Mouse (Mus musculus): ENCODE measurements around the gene Rxrb. TPM values are rescaled to one million over a fixed set of nuclear protein-coding genes. Genes with fewer than 3 reads are reported as not detected.
A peak's percentile ranks its signal among the peaks of the same experiment; 100 is the strongest.

Gene Rxrb
- polyA plus RNA-seq, 1 experiment from 2014 or later = 61.1 TPM

DNA sequence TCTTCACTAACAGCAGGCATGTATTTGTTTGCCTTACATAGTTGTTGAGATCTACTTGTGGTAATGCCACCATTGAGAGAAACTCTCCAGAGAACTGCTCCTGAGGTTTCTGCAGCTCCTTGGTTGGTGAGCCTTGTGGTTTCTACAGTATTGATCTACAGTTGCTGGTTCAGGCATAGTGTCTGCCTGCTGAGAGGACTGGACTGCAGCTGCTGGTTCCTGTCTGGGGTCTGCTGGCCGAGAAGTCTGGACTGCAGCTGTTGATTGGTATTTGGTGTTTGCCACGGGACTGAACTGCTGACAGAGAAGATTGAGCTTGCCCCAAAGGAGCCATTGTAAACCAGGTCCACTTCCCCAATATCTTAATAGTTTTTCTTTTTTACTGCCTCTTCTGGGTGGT lies 25.0 kb upstream of the Rxrb start:
- Histone ChIP-seq H3K27ac (replicated peaks) (no peak overlapping the region), H3K4me3 (no peak overlapping the region)
- 45% methylated on average over 2 of the region's 2 CpGs for WGBS

DNA sequence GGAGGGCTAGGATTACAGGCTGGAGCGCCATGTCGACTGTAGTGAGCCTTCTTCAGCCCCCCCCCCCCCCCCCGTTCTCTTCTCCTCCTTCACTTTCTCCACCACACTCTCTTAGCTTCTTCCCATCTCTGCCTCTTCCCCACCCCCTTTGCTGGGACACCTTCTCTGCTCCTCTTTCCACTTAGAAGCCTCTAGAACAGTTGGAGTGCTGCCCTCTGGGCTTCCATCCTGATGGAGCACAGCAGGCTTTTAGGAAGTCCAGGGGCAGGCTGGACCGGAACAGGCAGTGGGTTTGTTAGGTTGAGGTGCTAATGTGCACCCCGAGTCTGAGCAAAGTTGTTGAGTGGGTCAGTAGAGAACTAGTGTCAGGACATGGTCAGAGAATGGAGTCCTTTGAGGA lies 21.5 kb upstream of the Rxrb start:
- WGBS = 82% methylated on average over 5 of the region's 5 CpGs
- Histone ChIP-seq H3K9ac (no peak overlapping the region), H3K36me3 (no peaks in the 10 kb centered on the region), H3K27ac (replicated peaks) (no peak overlapping the region), H3K4me2 (no peak overlapping the region), H3K27me3 (no peaks in the 10 kb centered on the region), H3K9me3 (no peaks in the 10 kb centered on the region), H3K4me3 (no peak overlapping the region), H3K4me1 (replicated peaks) (no peaks in the 10 kb centered on the region)
- no peak for ATAC-seq (ENCODE audit: low FRiP score, low read depth)

More for the DNA sequence above, 25.0 kb upstream of the Rxrb start:
- Histone ChIP-seq H3K9ac (no peak overlapping the region), H3K4me1 (replicated peaks) (no peaks in the 10 kb centered on the region), H3K36me3 (no peaks in the 10 kb centered on the region), H3K9me3 (no peaks in the 10 kb centered on the region), H3K27me3 (peaks cover 6% of the 10 kb centered on the region; the same call in 1 of the 2 replicates), H3K4me2 (no peak overlapping the region)
- ATAC-seq (ENCODE audit: low FRiP score, low read depth) = no peak

DNA sequence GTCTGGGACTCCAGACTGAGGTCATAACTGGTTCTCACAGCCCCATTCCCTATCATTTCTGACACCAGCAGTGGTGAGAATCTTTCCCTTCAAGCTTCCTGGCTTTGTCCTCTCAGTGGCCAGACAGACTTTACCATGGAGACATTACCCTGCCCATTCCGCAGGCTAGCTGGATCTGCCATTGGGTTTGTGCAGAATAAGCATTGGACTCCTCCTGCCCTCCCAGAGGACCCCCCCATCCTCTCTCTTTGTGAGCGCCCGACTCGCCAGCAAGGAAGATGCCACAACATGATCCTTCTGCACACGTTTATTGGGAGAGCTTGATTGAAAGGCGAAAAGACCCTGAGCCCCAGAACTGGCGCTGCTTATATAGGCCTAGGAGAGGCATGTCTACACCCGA lies 18.2 kb upstream of the Rxrb start:
- Histone ChIP-seq H3K4me1 (replicated peaks) (no peaks in the 10 kb centered on the region), H3K9me3 (no peaks in the 10 kb centered on the region), H3K9ac (no peak overlapping the region), H3K4me3 (no peak overlapping the region), H3K27me3 (no peaks in the 10 kb centered on the region), H3K27ac (replicated peaks) (no peak overlapping the region), H3K36me3 (no peaks in the 10 kb centered on the region), H3K4me2 (no peak overlapping the region)
- ATAC-seq (ENCODE audit: low FRiP score, low read depth) = no peak
- 93% methylated on average over 8 of the region's 8 CpGs for WGBS

DNA sequence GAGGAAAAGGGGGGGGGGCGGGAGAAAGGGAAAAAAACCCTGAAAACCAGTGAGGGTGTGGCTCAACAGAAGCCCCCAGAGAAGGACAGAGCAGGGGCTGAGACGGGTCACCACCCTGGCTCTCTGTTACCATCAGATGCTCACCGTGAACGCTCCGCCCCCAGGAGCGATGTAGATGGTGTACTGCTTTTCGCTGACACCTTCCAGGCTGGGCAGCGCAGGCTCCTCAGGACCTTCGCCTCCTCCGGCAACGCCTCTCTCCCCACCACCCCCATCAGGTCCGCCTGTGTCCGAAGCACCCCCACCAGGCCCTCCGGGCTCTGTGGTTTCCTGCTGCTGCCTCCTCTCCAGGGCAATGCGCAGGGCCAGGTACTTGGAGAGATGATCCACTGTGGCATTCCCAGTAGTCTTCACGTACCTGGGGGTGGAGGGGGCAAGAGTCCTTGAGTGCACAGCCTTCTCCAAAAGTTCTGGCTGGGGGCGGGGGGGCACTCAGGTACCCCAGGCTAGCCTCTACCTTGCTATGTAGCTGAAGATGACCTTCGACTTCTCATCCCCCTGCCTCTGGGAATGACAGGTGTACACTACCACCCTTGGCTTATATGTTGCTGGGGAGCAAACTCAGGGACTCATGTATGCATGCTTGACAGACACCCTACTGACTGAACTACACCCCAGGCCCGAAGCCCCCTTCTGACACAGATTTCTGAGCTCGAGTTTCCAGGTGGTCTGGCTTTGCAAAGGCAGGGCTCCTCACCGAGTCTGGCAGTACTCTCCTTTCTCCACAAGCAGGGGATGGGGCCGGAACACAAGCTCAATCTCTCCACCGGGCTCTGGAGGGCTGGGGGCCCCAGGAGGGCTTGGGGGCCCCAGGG lies 9.8 kb upstream of the Rxrb start:
- H3K9ac ChIP-seq = no peak overlapping the region
- H3K4me3 ChIP-seq = no peak overlapping the region
- no peak overlapping the region for H3K4me2 ChIP-seq
- no peaks in the 10 kb centered on the region for H3K27me3 ChIP-seq
- H3K4me1 ChIP-seq (replicated peaks) = peaks cover 36% of the 10 kb centered on the region
- H3K36me3 ChIP-seq = peaks cover 13% of the 10 kb centered on the region
- WGBS = 95% methylated on average over 23 of the region's 23 CpGs
- no peaks in the 10 kb centered on the region for H3K9me3 ChIP-seq
- ATAC-seq (ENCODE audit: low FRiP score, low read depth) = no peak
- no peak overlapping the region for H3K27ac ChIP-seq (replicated peaks)

DNA sequence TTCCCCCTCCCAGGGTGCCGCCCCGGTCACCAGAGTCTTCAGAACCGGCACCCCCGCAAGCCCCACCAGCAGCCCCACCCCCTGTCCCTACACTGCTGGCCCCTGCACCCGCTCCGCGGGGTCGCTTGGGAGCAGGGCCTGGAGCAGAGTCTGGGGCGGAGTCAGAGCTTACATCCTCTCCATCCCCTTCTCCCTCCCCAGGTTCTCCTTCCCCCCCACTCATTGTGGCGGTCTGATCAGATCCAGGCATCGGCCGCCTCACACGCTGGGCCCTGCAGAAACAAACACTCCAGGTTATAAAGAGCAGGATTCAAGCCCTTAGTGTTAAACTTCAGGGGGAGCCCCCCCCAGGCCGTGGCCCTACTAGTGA lies 9.2 kb upstream of the Rxrb start:
- H3K9ac ChIP-seq = no peak overlapping the region
- no peaks in the 10 kb centered on the region for H3K27me3 ChIP-seq
- H3K27ac ChIP-seq (replicated peaks) = no peak overlapping the region
- H3K9me3 ChIP-seq = no peaks in the 10 kb centered on the region
- H3K4me2 ChIP-seq = no peak overlapping the region
- peaks cover 13% of the 10 kb centered on the region for H3K36me3 ChIP-seq
- H3K4me3 ChIP-seq = no peak overlapping the region
- peaks cover 43% of the 10 kb centered on the region for H3K4me1 ChIP-seq (replicated peaks)
- 91% methylated on average over 14 of the region's 14 CpGs for WGBS
- ATAC-seq (ENCODE audit: low FRiP score, low read depth) = no peak

DNA sequence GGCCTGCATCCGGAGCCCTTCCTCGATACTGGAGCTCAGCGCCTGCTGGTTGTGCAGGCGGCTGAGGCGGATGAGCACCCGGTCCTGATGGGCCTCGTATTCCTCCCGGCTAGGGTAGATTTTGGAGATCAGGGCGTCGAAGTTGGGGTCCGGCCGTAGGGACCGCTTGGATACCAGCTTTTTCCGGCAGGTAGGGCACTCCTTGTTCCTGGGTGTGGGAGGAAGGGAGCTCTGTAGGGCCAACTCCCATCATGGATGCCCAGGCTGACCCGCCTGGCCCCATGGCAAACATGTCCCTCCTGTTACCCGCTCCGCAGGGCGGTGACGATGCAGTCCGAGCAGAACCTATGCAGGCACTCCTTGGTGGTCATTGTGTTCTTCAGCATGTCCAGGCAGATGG lies 8.6 kb upstream of the Rxrb start:
- Histone ChIP-seq H3K27me3 (no peaks in the 10 kb centered on the region), H3K4me2 (no peak overlapping the region), H3K4me3 (no peak overlapping the region), H3K4me1 (replicated peaks) (peaks cover 47% of the 10 kb centered on the region), H3K9me3 (no peaks in the 10 kb centered on the region), H3K36me3 (peaks cover 13% of the 10 kb centered on the region), H3K9ac (no peak overlapping the region), H3K27ac (replicated peaks) (no peak overlapping the region)
- WGBS = 97% methylated on average over 20 of the region's 20 CpGs
- ATAC-seq (ENCODE audit: low FRiP score, low read depth) = no peak

DNA sequence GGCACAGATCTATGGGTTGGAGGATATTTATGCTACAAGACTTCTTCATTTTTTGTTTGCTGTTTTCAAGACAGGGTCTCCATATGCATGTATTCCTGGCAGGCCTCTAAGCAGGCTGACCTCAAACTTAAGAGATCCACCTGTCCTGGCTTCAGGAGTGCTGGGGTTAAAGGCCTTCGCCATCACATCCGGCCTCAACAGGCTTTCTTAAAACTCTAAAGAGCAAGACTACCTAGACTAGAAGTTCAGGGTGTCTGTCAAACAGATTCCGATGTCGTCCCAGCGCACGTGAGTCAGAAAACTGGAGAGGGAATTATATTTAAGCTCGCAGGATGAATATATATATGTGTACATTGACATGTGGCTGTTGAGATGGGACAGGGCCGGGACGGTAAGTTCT lies 7.9 kb upstream of the Rxrb start:
- Histone ChIP-seq H3K9ac (peak overlapping the region; percentile 91), H3K4me1 (replicated peaks) (peaks cover 54% of the 10 kb centered on the region), H3K4me2 (peak overlapping the region; percentile 92), H3K27ac (replicated peaks) (peak overlapping the region; percentile 98), H3K36me3 (peaks cover 16% of the 10 kb centered on the region), H3K4me3 (peak overlapping the region; percentile 70), H3K9me3 (no peaks in the 10 kb centered on the region), H3K27me3 (no peaks in the 10 kb centered on the region)
- ATAC-seq (ENCODE audit: low FRiP score, low read depth) = no peak
- WGBS = 67% methylated on average over 9 of the region's 9 CpGs

DNA sequence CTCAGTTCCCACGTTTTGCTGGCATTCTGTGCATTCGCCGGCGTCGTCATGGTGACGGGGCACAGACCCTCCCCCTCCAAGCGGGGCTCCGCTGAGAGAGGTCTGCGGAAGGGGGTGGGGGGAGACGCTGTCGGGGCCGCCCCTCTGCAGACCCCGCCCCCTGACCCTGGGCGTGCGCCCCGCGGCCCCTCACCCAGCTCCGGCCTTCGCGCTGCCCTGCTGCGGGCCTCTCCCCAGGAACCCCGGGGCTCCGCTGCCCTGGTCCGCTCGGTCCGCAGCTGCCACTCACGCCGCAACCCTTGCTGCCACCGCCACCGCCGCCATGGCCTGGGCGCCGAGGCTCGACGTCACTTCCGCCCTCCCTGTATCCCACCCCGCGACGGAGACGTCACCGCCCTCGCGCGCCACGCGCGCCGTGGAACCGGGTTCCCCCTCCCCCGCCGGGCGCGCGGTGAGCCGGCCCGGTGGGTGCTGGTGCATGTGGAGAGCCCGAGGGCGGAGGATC lies 7.2 kb upstream of the Rxrb start, which contains the start of gene Ring1:
TSS of gene Ring1 (minus strand) at position 364 of the 505 bp plus-strand sequence.
- Histone ChIP-seq H3K36me3 (peaks cover 23% of the 10 kb centered on the region), H3K9me3 (no peaks in the 10 kb centered on the region), H3K4me3 (peak within 1 kb of the TSS; percentile 70), H3K4me1 (replicated peaks) (peaks cover 61% of the 10 kb centered on the region), H3K9ac (peak within 1 kb of the TSS; percentile 91), H3K27me3 (no peaks in the 10 kb centered on the region), H3K27ac (replicated peaks) (peak within 1 kb of the TSS; percentile 98), H3K4me2 (peak within 1 kb of the TSS; percentile 92)
- whole genome bisulfite sequencing = under 1% methylated on average over 50 of the region's 58 CpGs
- ATAC-seq (ENCODE audit: low FRiP score, low read depth) = peak; percentile 83

DNA sequence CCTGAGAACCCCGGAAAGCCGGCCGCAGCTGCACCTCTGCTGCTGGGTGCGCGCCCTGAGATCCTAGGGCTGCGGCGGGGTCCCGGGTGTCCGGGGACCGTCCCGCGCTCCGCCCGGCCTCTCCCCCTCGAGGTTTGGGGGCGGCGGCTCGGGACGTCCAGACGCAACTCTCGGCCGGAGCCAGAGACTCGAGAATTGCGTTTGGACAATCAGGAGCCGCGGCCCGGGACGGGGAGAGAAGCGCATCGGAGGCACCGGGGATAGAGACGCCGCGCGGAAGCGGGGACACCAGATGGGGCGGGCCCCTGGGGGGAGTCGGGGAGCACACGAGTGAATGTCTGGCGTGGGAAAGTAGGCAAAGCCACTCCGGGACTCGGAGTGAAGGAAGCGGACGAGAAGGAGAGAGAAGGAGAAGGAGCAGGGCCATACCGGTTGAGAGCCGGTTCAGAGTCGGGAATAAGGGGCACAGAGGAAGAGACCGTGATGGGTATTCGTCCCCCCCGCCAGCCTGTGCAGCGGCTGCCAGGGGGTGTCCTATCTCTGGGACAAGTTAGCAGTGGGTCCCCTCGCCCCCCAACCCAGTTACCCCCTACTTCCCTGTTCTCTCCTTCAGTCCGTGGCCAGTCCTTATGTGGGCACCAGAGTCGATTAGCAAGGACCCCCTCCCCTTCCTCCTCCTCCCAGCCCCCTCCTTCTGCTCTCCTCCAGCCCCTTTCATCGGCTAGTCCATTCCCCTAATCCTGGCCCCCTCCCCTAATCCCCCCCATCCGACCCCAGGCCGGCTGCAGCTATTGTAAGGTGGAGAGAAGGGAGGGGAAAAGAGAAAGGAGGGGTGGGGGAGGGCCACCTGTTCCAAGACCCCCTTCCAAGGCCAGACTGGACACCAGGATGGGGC lies 6.5 kb upstream of the Rxrb start:
- Histone ChIP-seq H3K4me2 (peak overlapping the region; percentile 92), H3K27me3 (no peaks in the 10 kb centered on the region), H3K27ac (replicated peaks) (peak overlapping the region; percentile 98), H3K4me1 (replicated peaks) (peaks cover 68% of the 10 kb centered on the region), H3K9me3 (no peaks in the 10 kb centered on the region), H3K36me3 (peaks cover 28% of the 10 kb centered on the region), H3K9ac (peak overlapping the region; percentile 91), H3K4me3 (peak overlapping the region; percentile 70)
- peak; percentile 4 for ATAC-seq (ENCODE audit: low FRiP score, low read depth)
- WGBS = under 1% methylated on average over 53 of the region's 57 CpGs

DNA sequence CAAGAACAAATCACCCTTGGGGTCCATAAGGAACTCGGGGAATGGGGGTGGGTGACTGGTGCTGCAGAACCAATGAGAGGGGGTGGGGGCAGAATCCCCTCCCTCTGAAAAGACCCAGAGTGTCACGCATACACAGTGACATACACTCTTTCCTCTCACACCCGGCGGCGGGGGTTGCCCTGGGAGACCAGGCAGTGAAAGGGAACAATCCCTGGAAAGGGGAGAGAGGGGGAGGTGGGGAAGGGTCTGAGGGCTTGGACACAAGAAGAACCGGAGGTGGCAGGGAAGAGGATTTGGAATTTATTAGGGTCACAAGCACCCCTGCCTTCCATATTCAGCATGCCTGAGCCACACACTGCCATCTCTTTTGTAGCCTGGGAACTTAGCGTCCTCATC lies 5.9 kb upstream of the Rxrb start:
- 5% methylated on average over 7 of the region's 7 CpGs for WGBS
- Histone ChIP-seq H3K27ac (replicated peaks) (peak overlapping the region; percentile 98), H3K9ac (peak overlapping the region; percentile 91; the same call in 1 of the 2 replicates), H3K4me2 (peak overlapping the region; percentile 92), H3K4me3 (peak overlapping the region; percentile 70), H3K4me1 (replicated peaks) (peaks cover 75% of the 10 kb centered on the region), H3K27me3 (no peaks in the 10 kb centered on the region), H3K9me3 (no peaks in the 10 kb centered on the region), H3K36me3 (peaks cover 25% of the 10 kb centered on the region)
- peak; percentile 7 for ATAC-seq (ENCODE audit: low FRiP score, low read depth)

DNA sequence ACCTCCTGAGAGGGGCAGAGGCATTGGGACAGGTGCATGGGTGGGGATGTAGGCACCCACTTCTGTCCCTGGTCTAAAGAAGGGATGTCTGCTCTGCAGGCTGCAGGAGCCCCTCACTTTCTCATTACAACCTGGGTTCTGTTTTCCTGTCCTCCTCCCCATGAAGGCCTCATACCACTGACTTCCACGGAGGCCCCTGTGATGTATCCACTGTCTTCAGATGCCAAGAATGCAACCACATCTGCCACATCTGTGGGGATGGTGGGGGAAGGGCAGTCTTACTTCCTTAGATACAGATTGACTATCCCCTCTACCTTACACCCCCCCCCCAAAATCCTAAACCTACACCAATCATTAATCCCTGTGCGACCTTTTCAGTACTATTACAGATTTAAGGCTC lies 5.4 kb upstream of the Rxrb start:
- Histone ChIP-seq H3K4me2 (peak overlapping the region; percentile 92), H3K4me1 (replicated peaks) (peaks cover 77% of the 10 kb centered on the region), H3K9ac (peak overlapping the region; percentile 91; the same call in 1 of the 2 replicates), H3K27me3 (no peaks in the 10 kb centered on the region), H3K4me3 (peak overlapping the region; percentile 70), H3K36me3 (peaks cover 21% of the 10 kb centered on the region), H3K27ac (replicated peaks) (peak overlapping the region; percentile 98), H3K9me3 (no peaks in the 10 kb centered on the region)
- ATAC-seq (ENCODE audit: low FRiP score, low read depth) = no peak
- WGBS = 18% methylated on average over 2 of the region's 2 CpGs

Data from hindbrain, embryonic 15.5 days (tissue).